Mouse (Mus musculus) neutrophil, adult 5-6 weeks (primary cell): ENCODE data around the gene Fto. TPM values are rescaled to one million over a fixed set of nuclear protein-coding genes. Genes with fewer than 3 reads are reported as not detected.
A peak's percentile ranks its signal among the peaks of the same experiment; 100 is the strongest.

Experiments used
- ATAC-seq: fragments of 151-379, 151-347 bp; 2 replicates; pipeline ENCODE4 v1.8.0; 2017; ENCODE audit warnings: mild to moderate bottlenecking, moderate TSS enrichment; ENCODE audit not compliant: insufficient number of reproducible peaks, poor library complexity, low FRiP score, severe bottlenecking; ENCODE audit errors: extremely low read depth
- total RNA-seq: library from RNA; stranded (forward); fragments of 200-1000 nt; gene quantifications from 2 replicates; pipeline ENCODE4 v1.2.3, GENCODE M21; 2017

Fto gene
- total RNA-seq, 1 experiment from 2014 or later, result 33.1 TPM

GRCm38 (mm10) chr8:91477471-91477870 lies 164.1 kb downstream of the Fto start:
- ATAC-seq, result no peak

- no peak for ATAC-seq
Observed at GRCm38 (mm10) chr8:91482511-91482910, 169.2 kb downstream of the Fto start.

DNA sequence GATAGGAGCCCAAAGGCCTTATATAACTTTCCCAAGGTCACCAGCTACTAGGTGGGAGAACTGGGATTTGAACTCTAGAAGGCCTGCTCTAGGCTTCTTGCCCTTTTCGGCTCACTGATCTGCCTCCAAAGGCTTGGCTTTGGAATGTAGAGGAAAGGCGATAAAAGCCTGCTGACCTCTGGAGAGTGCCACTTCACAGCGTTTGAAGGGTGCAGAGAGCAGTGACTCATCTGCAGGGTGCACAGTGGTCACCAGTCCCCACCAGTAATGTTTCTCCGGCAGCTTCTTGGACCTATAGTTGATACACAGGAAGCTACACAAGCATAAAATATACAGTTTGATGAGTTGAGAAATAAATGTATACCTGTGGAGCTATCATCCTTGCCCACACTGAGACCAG lies 173.1 kb downstream of the Fto start:
- ATAC-seq, result no peak

- no peak for ATAC-seq
Observed at GRCm38 (mm10) chr8:91487456-91487855, 174.1 kb downstream of the Fto start.

- 0 out of 2 replicates have a peak, but pooled peaks have one; percentile 26 for ATAC-seq
Observed at GRCm38 (mm10) chr8:91488086-91488783, 174.9 kb downstream of the Fto start.

- ATAC-seq, result no peak
Observed at GRCm38 (mm10) chr8:91488784-91489450, 175.6 kb downstream of the Fto start.

DNA sequence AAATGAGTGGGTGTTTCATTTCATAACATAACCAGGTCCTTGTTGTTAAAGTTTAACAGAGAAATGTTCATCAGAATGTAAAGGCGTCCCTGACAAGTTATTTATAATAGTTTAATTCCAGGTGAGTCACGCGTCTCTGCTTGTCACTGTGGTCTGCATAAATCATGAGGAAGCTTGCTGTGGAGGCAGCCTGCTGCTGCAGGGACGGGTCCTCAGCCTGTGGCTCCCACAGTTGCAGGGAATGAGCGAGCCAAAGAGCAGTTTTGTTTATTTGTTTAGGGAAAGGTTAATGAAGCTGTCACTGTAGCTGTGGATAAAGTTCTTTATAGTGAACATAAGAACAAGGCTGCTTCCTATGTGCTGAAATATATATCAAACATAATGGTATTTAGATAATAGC lies 176.7 kb downstream of the Fto start:
- no peak for ATAC-seq

GRCm38 (mm10) chr8:91493373-91493772 lies 180.0 kb downstream of the Fto start:
- no peak for ATAC-seq

- ATAC-seq, result no peak
Observed at GRCm38 (mm10) chr8:91494501-91495259, 181.4 kb downstream of the Fto start.

GRCm38 (mm10) chr8:91495260-91495601 lies 181.9 kb downstream of the Fto start:
- no peak for ATAC-seq

DNA sequence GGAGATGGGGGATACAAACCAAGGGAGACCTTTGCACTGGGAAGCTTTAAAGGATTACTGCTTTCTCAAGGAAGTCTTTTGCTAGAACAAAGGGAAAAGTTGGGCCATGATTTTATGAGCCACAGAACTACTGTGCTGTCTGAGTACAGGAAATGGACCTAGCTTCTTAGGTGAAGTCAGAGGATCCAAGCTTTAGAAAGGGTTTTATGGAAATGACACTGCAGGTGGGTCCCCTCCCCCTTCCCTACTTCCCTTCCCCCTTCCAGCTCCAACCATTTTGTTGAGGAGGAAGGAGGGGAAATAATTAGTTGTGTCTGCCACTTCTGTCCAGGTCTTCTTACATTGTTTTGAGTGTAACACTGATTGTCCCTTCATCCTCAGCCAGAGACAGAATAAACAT lies 182.7 kb downstream of the Fto start:
- ATAC-seq, result no peak

DNA sequence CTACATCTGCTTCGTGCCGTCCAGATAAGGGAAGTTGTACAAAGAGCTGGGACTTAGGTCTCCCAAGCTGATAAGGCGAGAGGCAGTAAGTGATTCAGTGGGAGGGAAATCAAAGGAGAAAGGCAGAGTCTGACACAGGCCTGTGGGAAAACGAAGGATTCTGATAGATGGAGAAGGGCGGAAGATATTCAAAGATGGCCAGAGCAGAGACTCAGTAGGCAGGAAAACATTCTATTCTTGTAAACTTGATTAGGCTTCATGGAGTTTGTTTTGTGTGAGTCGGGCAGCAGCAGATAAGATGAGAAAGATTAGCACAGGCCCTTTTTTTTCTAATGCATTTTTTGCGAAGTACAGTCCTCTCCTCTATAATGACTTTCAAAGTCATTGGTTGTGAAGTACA lies 183.6 kb downstream of the Fto start:
- ATAC-seq, result no peak

GRCm38 (mm10) chr8:91498611-91499010 lies 185.3 kb downstream of the Fto start:
- ATAC-seq, result no peak

- no peak for ATAC-seq
Observed at GRCm38 (mm10) chr8:91499303-91499702, 186.0 kb downstream of the Fto start.

DNA sequence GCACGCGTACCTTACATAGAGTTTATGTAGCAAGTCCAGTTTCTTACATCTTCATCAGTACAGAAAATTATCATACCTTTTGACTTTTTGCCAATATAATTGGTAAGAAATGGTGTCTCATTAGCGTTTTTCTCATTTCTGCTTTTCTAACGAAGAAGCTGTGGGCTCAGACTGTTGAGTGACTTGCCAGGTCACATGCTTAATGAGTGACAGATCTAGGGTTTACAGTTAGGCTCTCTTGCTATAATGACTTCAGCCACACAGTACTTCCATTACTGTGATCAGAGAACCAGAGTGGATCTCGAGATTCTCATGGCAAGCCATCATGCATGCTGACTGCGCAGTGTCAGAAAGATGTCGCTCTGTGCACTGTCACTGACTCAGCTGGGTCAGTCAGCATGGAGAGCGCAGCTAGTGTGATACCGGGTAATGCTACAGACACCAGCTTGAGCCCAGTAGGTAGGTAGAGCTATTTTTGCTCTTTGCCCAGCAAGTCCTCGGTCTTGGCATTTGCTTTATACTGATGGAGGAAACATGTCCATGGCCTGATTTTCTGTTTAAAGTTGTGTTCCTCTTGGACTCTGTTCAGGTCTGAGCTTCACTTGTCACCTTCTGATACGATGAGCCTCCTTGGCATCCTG lies 188.8 kb downstream of the Fto start:
- ATAC-seq, result no peak

DNA sequence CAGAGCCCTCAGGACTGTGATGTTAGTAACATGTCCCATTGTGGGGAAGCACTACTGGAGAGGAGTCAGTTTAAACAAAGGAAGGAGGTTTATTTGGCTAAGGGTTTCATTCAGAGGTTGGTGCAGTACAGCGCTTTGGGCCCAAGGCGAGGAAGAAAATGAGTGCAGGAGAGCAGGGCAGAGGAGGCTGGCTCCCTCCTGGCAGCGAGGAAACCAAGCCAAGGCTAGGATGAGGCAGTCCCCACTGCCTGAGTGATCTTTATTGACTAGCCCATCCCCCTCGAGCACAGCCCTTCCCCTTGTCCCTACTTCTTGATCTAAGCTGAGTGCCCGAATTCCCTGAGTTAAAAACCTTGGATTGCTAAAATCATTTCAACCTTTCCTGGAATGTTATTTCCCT lies 189.5 kb downstream of the Fto start:
- ATAC-seq, result no peak

GRCm38 (mm10) chr8:91504360-91504759 lies 191.0 kb downstream of the Fto start:
- no peak for ATAC-seq

- no peak for ATAC-seq
Observed at GRCm38 (mm10) chr8:91504891-91505290, 191.6 kb downstream of the Fto start.

GRCm38 (mm10) chr8:91505411-91505954 lies 192.2 kb downstream of the Fto start:
- no peak for ATAC-seq
